Mouse (Mus musculus) hindbrain, embryonic 13.5 days (tissue): ENCODE results near the gene Tbck. TPM values are rescaled to one million over a fixed set of nuclear protein-coding genes. Genes with fewer than 3 reads are reported as not detected.

Source experiments
- ATAC-seq: fragments of 200-750 bp; cut with Nextera tagmentation; 2 replicates; pipeline ENCODE4 v1.8.0; 2017; ENCODE audit warnings: moderate TSS enrichment; ENCODE audit not compliant: low FRiP score
- H3K27ac ChIP-seq: fragments of 300-500 bp; sonication (generic); 2 replicates; pipeline ENCODE4 v1.5.1; 2015; ENCODE audit warnings: inconsistent platforms, mild to moderate bottlenecking, moderate library complexity
- H3K27me3 ChIP-seq: fragments of 300-500 bp; sonication (generic); 2 replicates; pipeline ENCODE4 v1.6.1; 2015; ENCODE audit warnings: mild to moderate bottlenecking, inconsistent platforms
- H3K36me3 ChIP-seq: fragments of 300-500 bp; sonication (generic); 2 replicates; pipeline ENCODE4 v1.6.1; 2015; ENCODE audit warnings: mild to moderate bottlenecking, inconsistent platforms
- H3K4me1 ChIP-seq: fragments of 300-500 bp; sonication (generic); replicated peaks from 2 replicates; pipeline ENCODE4 v1.6.1; 2015; ENCODE audit warnings: inconsistent platforms
- H3K4me2 ChIP-seq: fragments of 300-500 bp; sonication (generic); 2 replicates; pipeline ENCODE4 v1.6.1; 2015; ENCODE audit warnings: inconsistent platforms, mild to moderate bottlenecking, moderate library complexity
- H3K4me3 ChIP-seq: fragments of 300-500 bp; sonication (generic); 2 replicates; pipeline ENCODE4 v1.5.1; 2015; ENCODE audit warnings: mild to moderate bottlenecking, inconsistent platforms
- H3K9ac ChIP-seq: fragments of 300-500 bp; sonication (generic); 2 replicates; pipeline ENCODE4 v1.6.1; 2015; ENCODE audit warnings: mild to moderate bottlenecking, inconsistent platforms
- H3K9me3 ChIP-seq: fragments of 300-500 bp; sonication (generic); 2 replicates; pipeline ENCODE4 v1.6.1; 2016; ENCODE audit warnings: inconsistent platforms
- WGBS: fragments of 180-500 bp; shearing (Covaris S2); methylation state at CpG from one replicate; pipeline ENCODE4 v1.1.7; 2015; 5-methylcytosine and 5-hydroxymethylcytosine counted together
- polyA plus RNA-seq: library from polyadenylated mRNA; unstranded; fragments of >200 nt; fragmentation: Nextera tagmentation; extraction: Ambion mirVana; gene quantifications from 2 replicates; pipeline ENCODE4 v1.2.1, GENCODE M21; 2015

The Tbck gene
- polyA plus RNA-seq, 1 experiment from 2014 or later, result 33.3 TPM

GRCm38 (mm10) chr3:132812356-132812755 lies 128.4 kb downstream of the Tbck start:
- Histone ChIP-seq H3K9ac (no peak overlapping the region), H3K27me3 (no peaks in the 10 kb centered on the region), H3K9me3 (no peaks in the 10 kb centered on the region), H3K27ac (no peak overlapping the region), H3K4me3 (no peak overlapping the region), H3K36me3 (0 out of 2 replicates have a peak, but pooled peaks cover 2% of the 10 kb centered on the region), H3K4me1 (no peaks in the 10 kb centered on the region), H3K4me2 (no peak overlapping the region)
- WGBS, result 89% methylated on average over 5 of the region's 5 CpGs
- ATAC-seq, result no peak

- no peak overlapping the region for H3K27ac ChIP-seq
- no peaks in the 10 kb centered on the region for H3K9me3 ChIP-seq
- no peak overlapping the region for H3K4me3 ChIP-seq
- no peak for ATAC-seq
- H3K36me3 ChIP-seq, result no peaks in the 10 kb centered on the region
- no peaks in the 10 kb centered on the region for H3K27me3 ChIP-seq
- H3K4me2 ChIP-seq, result no peak overlapping the region
- 95% methylated on average over 3 of the region's 3 CpGs for WGBS
- no peak overlapping the region for H3K9ac ChIP-seq
- no peaks in the 10 kb centered on the region for H3K4me1 ChIP-seq
Observed at GRCm38 (mm10) chr3:132813147-132813546, 129.2 kb downstream of the Tbck start.

DNA sequence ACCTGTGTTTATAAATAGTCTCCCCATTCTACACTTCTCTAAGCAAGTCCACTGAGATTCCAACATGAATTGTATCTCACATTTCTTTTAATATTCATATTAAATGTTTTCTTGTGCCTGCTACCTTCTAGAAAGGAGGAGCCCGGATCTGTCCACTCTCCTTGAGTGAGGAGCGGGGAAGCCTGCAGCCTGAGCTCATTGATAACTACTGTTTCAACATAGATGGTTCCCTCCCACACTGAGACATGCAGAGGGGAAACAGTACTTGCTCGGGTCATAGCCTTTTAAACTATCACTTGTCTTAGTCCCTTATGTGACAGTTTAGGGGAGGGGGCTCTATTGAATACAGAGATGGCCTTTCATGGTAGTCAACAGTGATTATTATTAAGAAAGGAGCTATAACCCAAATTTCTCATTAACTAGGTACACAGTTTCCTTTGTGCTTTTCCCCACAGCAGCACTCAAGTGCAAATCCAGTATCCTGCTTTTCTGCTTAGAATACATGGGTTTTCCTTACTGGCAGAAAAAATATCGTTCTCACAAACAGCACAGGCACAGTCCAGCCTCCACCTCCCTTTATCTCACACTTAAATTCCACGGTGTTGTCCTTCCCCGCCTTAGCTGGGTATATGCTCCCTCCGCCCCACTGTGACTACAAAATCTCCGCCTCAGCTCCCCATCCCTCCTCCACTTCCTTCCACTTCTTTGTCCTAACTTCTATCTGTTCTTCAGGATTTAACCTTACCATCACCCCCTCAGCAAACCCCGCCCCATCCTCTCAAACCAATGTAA lies 130.0 kb downstream of the Tbck start:
- Histone ChIP-seq H3K36me3 (no peaks in the 10 kb centered on the region), H3K4me3 (no peak overlapping the region), H3K4me1 (no peaks in the 10 kb centered on the region), H3K9ac (no peak overlapping the region), H3K4me2 (no peak overlapping the region), H3K27me3 (no peaks in the 10 kb centered on the region), H3K9me3 (no peaks in the 10 kb centered on the region), H3K27ac (no peak overlapping the region)
- 87% methylated on average over 9 of the region's 9 CpGs for WGBS
- ATAC-seq, result no peak

DNA sequence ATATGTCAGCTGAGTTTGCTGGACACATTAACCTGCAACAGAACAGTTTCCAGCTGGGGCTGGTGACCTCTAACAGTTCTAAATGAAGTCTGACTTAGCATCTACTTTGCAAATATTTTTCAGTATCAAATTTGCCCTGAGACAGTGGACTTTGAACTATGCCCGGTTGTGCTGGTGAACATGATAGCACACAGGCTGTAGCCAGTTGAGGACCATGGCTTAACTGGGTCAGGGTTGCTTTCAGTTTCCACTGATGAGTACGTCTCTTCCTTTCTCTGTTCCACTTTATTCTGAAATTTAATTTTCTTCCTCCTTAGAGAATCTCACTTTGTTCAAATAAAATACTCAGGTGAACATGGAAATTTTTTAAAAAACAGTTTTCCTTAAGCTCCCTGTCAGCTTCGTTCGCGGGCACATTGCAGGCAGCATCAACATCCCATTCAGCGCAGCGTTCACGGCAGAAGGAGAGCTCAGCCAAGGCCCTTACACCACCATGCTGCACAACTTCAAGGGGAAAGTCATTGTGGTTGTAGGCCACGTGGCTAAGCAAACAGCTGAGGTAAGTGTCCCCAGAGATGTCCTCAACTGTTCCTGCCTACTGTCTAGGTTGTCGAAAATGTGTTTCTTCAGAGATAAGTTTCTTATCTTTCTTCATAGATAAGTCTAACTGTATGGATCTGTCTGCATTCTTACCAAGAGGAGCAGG lies 131.0 kb downstream of the Tbck start:
- Histone ChIP-seq H3K9ac (no peak overlapping the region), H3K4me3 (no peak overlapping the region), H3K9me3 (no peaks in the 10 kb centered on the region), H3K27me3 (no peaks in the 10 kb centered on the region), H3K36me3 (no peaks in the 10 kb centered on the region), H3K4me2 (no peak overlapping the region), H3K27ac (no peak overlapping the region), H3K4me1 (no peaks in the 10 kb centered on the region)
- WGBS, result 91% methylated on average over 10 of the region's 10 CpGs
- ATAC-seq, result no peak

DNA sequence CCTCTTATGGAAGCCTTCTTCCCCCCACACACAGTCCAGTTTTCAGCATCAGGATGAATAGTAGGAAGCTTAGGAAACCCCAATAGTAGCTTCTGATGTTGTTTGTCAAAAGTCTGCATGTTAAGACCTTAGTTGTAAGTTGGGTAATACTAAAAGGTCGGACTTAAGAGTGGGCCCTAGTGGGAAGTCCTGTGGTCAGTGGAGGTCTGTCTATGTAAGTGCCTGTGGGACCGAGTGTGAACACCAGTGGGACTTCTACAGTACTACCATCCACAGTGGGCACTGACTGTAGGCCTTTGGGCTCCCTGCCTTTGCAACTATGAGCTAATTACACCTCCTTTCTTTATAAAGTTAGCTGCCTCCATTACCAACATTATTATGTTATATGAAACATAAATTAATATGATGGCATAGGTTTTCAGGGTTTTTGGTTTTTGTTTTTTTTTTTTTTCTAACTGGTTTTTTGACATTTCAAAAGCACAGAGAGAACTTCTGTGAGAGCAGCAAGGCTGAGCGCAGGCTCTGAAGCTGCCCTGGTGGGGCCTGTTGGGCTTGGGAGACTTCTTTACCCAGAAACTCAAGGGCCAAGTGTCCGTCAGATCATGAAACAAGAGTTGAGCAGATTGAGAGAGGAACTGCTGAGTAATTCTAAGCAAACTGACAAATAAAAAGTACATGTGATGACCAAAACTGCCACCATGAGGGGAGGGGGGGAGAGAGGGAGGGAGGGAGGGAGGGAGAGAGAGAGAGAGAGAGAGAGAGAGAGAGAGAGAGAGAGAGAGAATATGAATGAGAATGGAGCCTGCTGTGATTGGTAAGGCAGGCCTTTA lies 131.8 kb downstream of the Tbck start:
- no peak overlapping the region for H3K27ac ChIP-seq
- no peak overlapping the region for H3K4me2 ChIP-seq
- H3K9me3 ChIP-seq, result no peaks in the 10 kb centered on the region
- 94% methylated on average over 4 of the region's 4 CpGs for WGBS
- H3K9ac ChIP-seq, result no peak overlapping the region
- H3K4me1 ChIP-seq, result no peaks in the 10 kb centered on the region
- ATAC-seq, result no peak
- H3K27me3 ChIP-seq, result no peaks in the 10 kb centered on the region
- H3K36me3 ChIP-seq, result no peaks in the 10 kb centered on the region
- no peak overlapping the region for H3K4me3 ChIP-seq

GRCm38 (mm10) chr3:132819408-132819807 lies 135.5 kb downstream of the Tbck start:
- WGBS, result 80% methylated on average over 2 of the region's 2 CpGs
- Histone ChIP-seq H3K27me3 (no peaks in the 10 kb centered on the region), H3K36me3 (no peaks in the 10 kb centered on the region), H3K9ac (no peak overlapping the region), H3K4me3 (no peak overlapping the region), H3K9me3 (no peaks in the 10 kb centered on the region), H3K4me1 (no peaks in the 10 kb centered on the region), H3K4me2 (no peak overlapping the region), H3K27ac (no peak overlapping the region)
- no peak for ATAC-seq

DNA sequence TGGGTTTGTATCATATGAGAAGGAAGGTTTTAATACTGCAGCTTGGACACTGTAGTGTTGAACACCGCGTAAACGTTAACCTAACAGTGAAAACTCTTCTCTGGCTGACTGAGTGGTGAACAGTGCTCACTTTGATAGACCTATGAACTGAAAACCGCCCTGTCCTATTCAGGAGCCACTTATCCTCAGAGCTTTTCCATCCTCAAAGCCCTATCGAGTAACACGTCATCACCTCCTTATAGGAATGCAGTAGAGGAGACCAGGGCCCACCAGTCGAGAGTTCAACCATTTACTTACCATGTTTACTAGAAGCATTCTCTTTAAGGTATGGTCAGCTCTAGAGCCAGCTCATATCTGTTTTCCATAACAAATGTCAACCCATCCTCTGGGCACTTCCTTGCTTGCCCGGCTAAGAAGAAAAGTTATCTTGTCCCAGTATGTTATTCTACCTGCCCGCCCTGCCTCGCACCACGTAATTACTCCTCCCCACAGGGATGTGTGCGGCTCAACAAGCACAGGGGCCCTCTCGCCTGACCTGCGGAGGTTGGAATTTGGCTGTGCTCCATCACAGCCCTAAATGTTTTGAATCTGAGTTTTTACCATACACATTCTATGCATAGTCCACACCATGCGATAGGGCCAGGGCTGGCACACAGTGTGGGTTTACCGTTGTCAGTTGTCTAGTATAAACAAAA lies 147.4 kb downstream of the Tbck start:
- no peak for ATAC-seq
- H3K27ac ChIP-seq, result no peak overlapping the region
- H3K9me3 ChIP-seq, result no peaks in the 10 kb centered on the region
- H3K27me3 ChIP-seq, result no peaks in the 10 kb centered on the region
- no peak overlapping the region for H3K4me3 ChIP-seq
- no peaks in the 10 kb centered on the region for H3K4me1 ChIP-seq
- H3K9ac ChIP-seq, result no peak overlapping the region
- no peak overlapping the region for H3K4me2 ChIP-seq
- peaks cover 19% of the 10 kb centered on the region for H3K36me3 ChIP-seq
- WGBS, result 90% methylated on average over 16 of the region's 16 CpGs

GRCm38 (mm10) chr3:132835118-132835794 lies 151.3 kb downstream of the Tbck start:
- Histone ChIP-seq H3K4me1 (no peaks in the 10 kb centered on the region), H3K9ac (no peak overlapping the region), H3K4me2 (no peak overlapping the region), H3K9me3 (no peaks in the 10 kb centered on the region), H3K27me3 (no peaks in the 10 kb centered on the region), H3K36me3 (peaks cover 42% of the 10 kb centered on the region), H3K4me3 (no peak overlapping the region), H3K27ac (no peak overlapping the region)
- 81% methylated on average over 6 of the region's 6 CpGs for WGBS
- ATAC-seq, result no peak

GRCm38 (mm10) chr3:132837134-132837533 lies 153.2 kb downstream of the Tbck start:
- Histone ChIP-seq H3K9ac (no peak overlapping the region), H3K9me3 (no peaks in the 10 kb centered on the region), H3K4me1 (no peaks in the 10 kb centered on the region), H3K4me2 (no peak overlapping the region), H3K36me3 (peaks cover 54% of the 10 kb centered on the region), H3K4me3 (no peak overlapping the region), H3K27ac (no peak overlapping the region), H3K27me3 (no peaks in the 10 kb centered on the region)
- ATAC-seq, result no peak
- 89% methylated on average over 4 of the region's 4 CpGs for WGBS

DNA sequence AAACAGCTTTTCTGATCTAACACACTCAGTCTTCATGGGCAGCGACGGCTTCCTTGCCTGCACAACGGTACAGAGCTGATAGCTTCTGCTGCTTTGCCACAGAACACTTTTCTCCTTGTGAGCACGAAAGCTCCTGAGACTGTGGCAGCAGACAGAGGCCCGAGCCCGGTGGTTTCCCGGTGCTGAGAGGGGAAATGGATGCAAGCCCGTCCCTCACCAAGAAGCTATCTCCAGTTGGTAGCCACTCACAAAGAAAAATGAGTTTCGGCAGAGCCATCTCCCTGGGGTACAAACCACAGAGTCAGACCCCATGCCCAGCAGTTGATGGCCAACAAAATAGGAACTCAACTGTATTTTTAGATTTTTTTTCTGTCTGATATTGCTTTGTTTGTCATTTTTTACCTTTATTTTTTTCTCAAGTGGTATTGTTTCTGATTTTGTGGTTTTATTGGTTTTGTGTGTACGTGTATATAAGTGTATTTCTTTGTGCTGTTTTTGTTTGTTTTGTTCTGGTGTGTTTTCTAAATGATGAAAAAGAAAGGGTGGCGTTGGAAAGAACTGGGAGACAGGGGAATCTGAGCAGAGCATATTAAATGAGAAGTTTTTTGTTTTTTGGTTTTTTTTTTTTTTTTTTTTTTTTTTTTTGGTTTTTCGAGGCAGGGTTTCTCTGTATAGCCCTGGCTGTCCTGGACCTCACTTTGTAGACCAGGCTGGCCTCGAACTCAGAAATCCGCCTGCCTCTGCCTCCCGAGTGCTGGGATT lies 154.9 kb downstream of the Tbck start:
- Histone ChIP-seq H3K9ac (no peak overlapping the region), H3K36me3 (peaks cover 62% of the 10 kb centered on the region), H3K4me1 (no peaks in the 10 kb centered on the region), H3K4me2 (no peak overlapping the region), H3K9me3 (no peaks in the 10 kb centered on the region), H3K4me3 (no peak overlapping the region), H3K27ac (no peak overlapping the region), H3K27me3 (no peaks in the 10 kb centered on the region)
- 91% methylated on average over 15 of the region's 15 CpGs for WGBS
- ATAC-seq, result no peak

- 90% methylated on average over 8 of the region's 8 CpGs for WGBS
- ATAC-seq, result no peak
- H3K4me3 ChIP-seq, result no peak overlapping the region
Observed at GRCm38 (mm10) chr3:132839516-132839915, 155.6 kb downstream of the Tbck start.

More at GRCm38 (mm10) chr3:132839516-132839915, 155.6 kb downstream of the Tbck start:
- Histone ChIP-seq H3K4me1 (no peaks in the 10 kb centered on the region), H3K27ac (no peak overlapping the region), H3K36me3 (peaks cover 58% of the 10 kb centered on the region), H3K9me3 (no peaks in the 10 kb centered on the region), H3K4me2 (no peak overlapping the region), H3K27me3 (no peaks in the 10 kb centered on the region), H3K9ac (no peak overlapping the region)
